Mouse (Mus musculus) embryonic facial prominence, embryonic 10.5 days (tissue): Measurements from ENCODE around the gene Tubgcp6. TPM values are rescaled to one million over a fixed set of nuclear protein-coding genes. Genes with fewer than 3 reads are reported as not detected.

Source experiments
- DNase-seq: peaks from one replicate; pipeline ENCODE4 v3.0.0-alpha.2; 2017; ENCODE audit warnings: low spot score
- H3K27ac ChIP-seq: fragments of 300-500 bp; sonication (generic); replicated peaks from 2 replicates; pipeline ENCODE4 v1.5.1; 2016; ENCODE audit warnings: mild to moderate bottlenecking
- H3K27me3 ChIP-seq: fragments of 300-500 bp; sonication (generic); replicated peaks from 2 replicates; pipeline ENCODE4 v1.6.1; 2016; ENCODE audit warnings: low read depth, mild to moderate bottlenecking; ENCODE audit not compliant: poor library complexity, severe bottlenecking
- H3K36me3 ChIP-seq: fragments of 300-500 bp; sonication (generic); replicated peaks from 2 replicates; pipeline ENCODE4 v1.6.1; 2016; ENCODE audit warnings: mild to moderate bottlenecking, moderate library complexity
- H3K4me1 ChIP-seq: fragments of 300-500 bp; sonication (generic); 2 replicates; pipeline ENCODE4 v1.6.1; 2016
- H3K4me3 ChIP-seq: fragments of 300-500 bp; sonication (generic); 2 replicates; pipeline ENCODE4 v1.5.1; 2016; ENCODE audit warnings: mild to moderate bottlenecking, moderate library complexity
- H3K9me3 ChIP-seq: fragments of 300-500 bp; sonication (generic); 2 replicates; pipeline ENCODE4 v1.6.1; 2016; ENCODE audit warnings: mild to moderate bottlenecking
- WGBS: fragments of 180-500 bp; shearing (Covaris S2); methylation state at CpG from one replicate; pipeline ENCODE4 v1.1.7; 2016; 5-methylcytosine and 5-hydroxymethylcytosine counted together
- polyA plus RNA-seq: library from polyadenylated mRNA; unstranded; fragments of >200 nt; fragmentation: Nextera tagmentation; extraction: Ambion mirVana; gene quantifications from 2 replicates; pipeline ENCODE4 v1.2.1, GENCODE M21; 2016

Tubgcp6 gene
- polyA plus RNA-seq, 1 experiment from 2014 or later: 25.9 TPM

DNA sequence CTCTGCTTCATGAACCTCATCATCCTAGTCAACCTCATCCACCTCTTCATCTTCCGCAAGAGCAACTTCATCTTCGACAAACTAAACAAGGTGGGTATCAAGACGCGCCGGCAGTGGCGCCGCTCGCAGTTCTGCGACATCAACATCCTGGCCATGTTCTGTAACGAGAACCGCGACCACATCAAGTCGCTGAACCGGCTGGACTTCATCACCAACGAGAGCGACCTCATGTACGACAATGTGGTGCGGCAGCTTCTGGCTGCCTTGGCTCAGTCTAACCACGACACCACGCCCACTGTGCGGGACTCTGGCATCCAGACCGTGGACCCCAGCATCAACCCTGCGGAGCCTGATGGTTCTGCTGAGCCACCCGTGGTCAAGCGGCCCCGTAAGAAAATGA is 54.7 kb downstream of the Tubgcp6 start:
- H3K27me3 ChIP-seq: peaks cover 80% of the 10 kb centered on the region
- no peaks in the 10 kb centered on the region for H3K9me3 ChIP-seq
- H3K36me3 ChIP-seq: no peaks in the 10 kb centered on the region
- H3K4me1 ChIP-seq: peaks cover 11% of the 10 kb centered on the region
- WGBS: 44% methylated on average over 26 of the region's 26 CpGs
- no peak overlapping the region for H3K27ac ChIP-seq
- peak overlapping the region; percentile 37 for H3K4me3 ChIP-seq
- DNase-seq: no peak

DNA sequence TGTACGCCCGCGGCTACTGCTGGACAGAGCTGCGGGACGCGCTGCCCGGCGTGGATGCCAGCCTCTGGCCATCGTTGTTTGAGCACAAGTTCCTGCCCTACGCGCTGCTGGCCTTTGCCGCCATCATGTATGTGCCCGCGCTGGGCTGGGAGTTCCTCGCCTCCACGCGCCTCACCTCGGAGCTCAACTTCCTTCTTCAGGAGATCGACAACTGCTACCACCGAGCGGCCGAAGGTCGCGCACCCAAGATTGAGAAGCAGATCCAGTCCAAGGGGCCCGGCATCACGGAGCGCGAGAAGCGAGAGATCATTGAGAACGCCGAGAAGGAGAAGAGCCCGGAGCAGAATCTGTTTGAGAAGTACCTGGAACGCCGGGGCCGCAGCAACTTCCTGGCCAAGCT is 55.3 kb downstream of the Tubgcp6 start:
- H3K4me1 ChIP-seq: peaks cover 11% of the 10 kb centered on the region
- 32% methylated on average over 35 of the region's 35 CpGs for WGBS
- no peaks in the 10 kb centered on the region for H3K9me3 ChIP-seq
- H3K27ac ChIP-seq: no peak overlapping the region
- peak overlapping the region; percentile 37 for H3K4me3 ChIP-seq
- H3K27me3 ChIP-seq: peaks cover 86% of the 10 kb centered on the region
- DNase-seq: no peak
- no peaks in the 10 kb centered on the region for H3K36me3 ChIP-seq

DNA sequence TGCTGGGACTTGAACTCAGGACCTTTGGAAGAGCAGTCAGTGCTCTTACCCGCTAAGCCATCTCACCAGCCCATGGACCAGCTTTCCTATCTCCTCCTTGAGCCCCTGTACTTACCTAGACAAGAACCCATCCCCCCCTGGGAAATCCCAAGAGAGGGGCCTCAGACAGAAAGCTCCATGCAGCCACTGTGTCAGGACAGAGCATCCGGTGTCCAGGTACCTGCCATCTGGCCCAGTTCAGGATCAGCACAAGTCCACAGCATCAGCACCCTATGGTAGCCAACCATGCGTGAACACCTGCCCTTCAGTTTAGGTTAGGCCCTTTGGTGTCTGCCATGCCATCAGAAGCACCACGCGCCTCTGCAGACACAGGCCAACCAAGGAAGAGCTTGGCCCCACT is 58.0 kb downstream of the Tubgcp6 start:
- 88% methylated on average over 5 of the region's 5 CpGs for WGBS
- peaks cover 99% of the 10 kb centered on the region for H3K27me3 ChIP-seq

DNA sequence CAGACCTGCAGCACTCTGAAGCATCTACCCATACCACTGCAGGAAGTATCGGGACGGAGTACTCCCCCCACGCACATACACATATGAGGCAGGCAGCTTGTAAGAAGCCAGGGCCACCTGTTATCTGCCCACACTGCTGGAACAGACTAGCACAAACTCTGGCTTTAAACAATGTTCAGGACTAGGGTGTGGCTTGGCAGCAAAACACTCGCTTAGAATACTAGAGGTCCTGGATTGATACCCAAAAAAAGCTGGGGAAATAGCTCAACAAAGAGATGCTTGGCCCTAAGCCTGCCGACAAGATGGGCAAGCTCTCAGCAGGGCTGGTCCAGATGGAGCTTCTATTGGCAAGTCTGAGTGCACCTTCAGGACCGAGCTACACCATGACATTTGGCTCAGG is 59.4 kb downstream of the Tubgcp6 start:
- DNase-seq: no peak
- Histone ChIP-seq H3K27me3 (peaks cover 99% of the 10 kb centered on the region), H3K36me3 (no peaks in the 10 kb centered on the region), H3K27ac (no peak overlapping the region), H3K9me3 (no peaks in the 10 kb centered on the region), H3K4me3 (no peak overlapping the region), H3K4me1 (peaks cover 21% of the 10 kb centered on the region)
- WGBS: 82% methylated on average over 6 of the region's 6 CpGs

More for the DNA sequence above, 58.0 kb downstream of the Tubgcp6 start:
- no peak for DNase-seq
- H3K4me3 ChIP-seq: no peak overlapping the region
- no peaks in the 10 kb centered on the region for H3K36me3 ChIP-seq
- H3K27ac ChIP-seq: no peak overlapping the region
- no peaks in the 10 kb centered on the region for H3K9me3 ChIP-seq
- peaks cover 19% of the 10 kb centered on the region for H3K4me1 ChIP-seq

DNA sequence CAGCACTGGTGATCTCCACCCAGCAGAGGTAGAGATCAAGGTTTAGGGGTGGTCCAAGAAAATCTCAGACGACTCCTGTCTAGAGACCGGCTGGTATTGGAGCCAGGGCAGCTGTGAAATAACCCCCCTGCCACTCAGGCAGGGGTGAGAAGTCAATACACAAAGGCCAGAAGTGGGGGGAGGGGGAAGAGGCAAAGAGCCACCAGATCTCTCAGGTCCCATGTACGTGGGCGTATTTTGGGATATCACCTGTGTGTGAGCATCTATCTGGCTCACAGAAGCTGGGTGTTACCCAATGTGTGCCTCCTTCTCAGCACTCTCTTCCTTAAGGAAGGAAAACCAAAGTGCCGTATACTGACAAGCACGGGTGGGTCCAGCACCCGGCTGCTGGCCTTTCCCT is 59.9 kb downstream of the Tubgcp6 start:
- no peaks in the 10 kb centered on the region for H3K9me3 ChIP-seq
- no peak overlapping the region for H3K4me3 ChIP-seq
- peaks cover 21% of the 10 kb centered on the region for H3K4me1 ChIP-seq
- 85% methylated on average over 7 of the region's 7 CpGs for WGBS
- DNase-seq: no peak
- peaks cover 99% of the 10 kb centered on the region for H3K27me3 ChIP-seq
- no peaks in the 10 kb centered on the region for H3K36me3 ChIP-seq
- H3K27ac ChIP-seq: no peak overlapping the region

DNA sequence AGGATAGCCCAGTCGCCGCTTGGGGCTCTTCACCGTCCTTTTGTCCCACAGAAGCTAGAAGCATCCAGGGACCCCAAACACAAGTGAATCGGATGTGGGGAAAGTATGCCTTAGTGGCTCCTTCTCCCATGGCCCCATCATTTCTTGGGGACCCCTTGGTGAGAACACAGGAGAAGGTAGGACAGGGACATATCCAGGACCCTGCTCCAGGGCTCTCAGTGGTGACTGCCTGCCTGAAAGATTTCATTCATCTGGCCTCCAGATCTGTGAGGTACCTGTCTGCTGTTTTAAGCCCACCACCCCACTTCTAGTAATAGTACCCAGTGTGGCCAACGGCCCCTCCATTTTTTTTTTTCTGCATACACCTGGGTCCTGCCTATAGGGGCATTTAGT is 60.4 kb downstream of the Tubgcp6 start:
- Histone ChIP-seq H3K27me3 (peaks cover 99% of the 10 kb centered on the region), H3K4me3 (no peak overlapping the region), H3K36me3 (no peaks in the 10 kb centered on the region), H3K9me3 (no peaks in the 10 kb centered on the region), H3K4me1 (peaks cover 16% of the 10 kb centered on the region), H3K27ac (no peak overlapping the region)
- no peak for DNase-seq
- WGBS: 88% methylated on average over 5 of the region's 5 CpGs

DNA sequence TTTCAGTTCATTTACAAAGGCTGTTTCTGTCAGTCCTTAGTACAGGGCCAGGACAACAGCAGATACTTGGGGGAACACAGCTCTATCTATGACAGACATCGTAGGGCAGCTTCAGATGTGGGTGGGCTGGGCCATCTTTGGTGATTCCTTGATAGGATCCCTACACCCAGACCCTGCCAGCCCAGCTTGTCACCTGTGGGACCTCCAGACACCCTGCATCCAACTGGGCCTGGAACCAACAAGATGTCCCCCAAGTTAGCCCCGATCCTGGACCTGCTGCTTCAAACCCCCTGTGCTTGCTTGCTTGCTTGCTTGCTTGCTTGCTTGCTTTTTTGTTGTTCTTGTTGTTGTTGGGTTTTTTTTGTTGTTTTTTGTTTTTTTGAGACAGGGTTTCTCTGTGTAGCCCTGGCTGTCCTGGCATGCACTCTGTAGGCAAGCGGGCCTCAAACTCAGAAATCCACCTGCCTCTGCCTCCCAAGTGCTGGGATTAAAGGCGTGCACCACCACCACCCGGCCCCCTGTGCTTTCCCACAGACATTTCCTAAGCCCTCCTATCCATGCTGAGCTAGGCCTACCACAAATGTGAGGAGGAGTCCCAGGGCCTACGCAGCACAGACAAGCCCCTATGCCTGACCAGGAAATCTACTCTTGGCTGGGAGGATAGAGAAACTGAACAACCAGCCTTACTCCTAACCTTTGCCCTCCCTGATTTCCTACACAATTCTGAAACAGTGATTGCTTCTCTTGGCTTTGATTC is 61.0 kb downstream of the Tubgcp6 start:
- WGBS: 83% methylated on average over 6 of the region's 6 CpGs
- Histone ChIP-seq H3K36me3 (no peaks in the 10 kb centered on the region), H3K27me3 (peaks cover 99% of the 10 kb centered on the region), H3K9me3 (no peaks in the 10 kb centered on the region), H3K4me1 (peaks cover 13% of the 10 kb centered on the region), H3K4me3 (no peak overlapping the region), H3K27ac (no peak overlapping the region)
- DNase-seq: no peak

DNA sequence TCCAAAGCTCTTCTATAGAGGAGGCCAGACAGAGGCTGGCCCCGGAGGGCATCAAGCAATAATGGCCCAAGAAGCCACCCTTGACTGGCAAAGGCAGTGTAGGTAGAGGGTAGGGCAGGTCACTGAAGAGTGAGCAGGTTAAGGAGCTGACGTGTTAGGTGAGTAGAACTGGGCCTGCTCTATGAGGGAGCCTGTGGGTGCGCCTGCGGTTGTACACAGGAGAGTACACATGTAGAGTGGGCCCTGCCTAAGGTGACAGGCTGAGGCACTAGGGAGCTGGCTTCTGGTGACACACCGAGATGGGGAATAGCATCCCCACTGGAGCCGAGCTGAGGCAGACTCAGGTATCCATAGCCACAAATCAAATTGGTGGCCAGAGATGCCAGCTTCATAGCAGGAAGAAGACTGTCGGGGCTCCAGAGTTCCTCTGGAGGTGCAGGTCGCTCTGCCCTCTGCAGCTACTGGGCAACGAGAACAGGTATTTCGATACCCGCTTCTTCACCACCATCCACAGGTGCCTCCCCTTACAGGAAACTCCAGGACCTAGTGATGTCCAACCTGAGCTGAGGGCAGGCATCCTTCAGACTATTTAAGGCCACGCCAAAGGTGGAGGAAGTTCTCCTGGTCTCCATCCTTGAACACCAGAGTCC is 62.0 kb downstream of the Tubgcp6 start:
- no peak for DNase-seq
- H3K36me3 ChIP-seq: no peaks in the 10 kb centered on the region
- H3K27ac ChIP-seq: no peak overlapping the region
- H3K4me1 ChIP-seq: peaks cover 13% of the 10 kb centered on the region
- H3K27me3 ChIP-seq: peaks cover 98% of the 10 kb centered on the region
- no peaks in the 10 kb centered on the region for H3K9me3 ChIP-seq
- peak overlapping the region; percentile 73; the same call in 1 of the 2 replicates for H3K4me3 ChIP-seq
- WGBS: 83% methylated on average over 12 of the region's 12 CpGs

DNA sequence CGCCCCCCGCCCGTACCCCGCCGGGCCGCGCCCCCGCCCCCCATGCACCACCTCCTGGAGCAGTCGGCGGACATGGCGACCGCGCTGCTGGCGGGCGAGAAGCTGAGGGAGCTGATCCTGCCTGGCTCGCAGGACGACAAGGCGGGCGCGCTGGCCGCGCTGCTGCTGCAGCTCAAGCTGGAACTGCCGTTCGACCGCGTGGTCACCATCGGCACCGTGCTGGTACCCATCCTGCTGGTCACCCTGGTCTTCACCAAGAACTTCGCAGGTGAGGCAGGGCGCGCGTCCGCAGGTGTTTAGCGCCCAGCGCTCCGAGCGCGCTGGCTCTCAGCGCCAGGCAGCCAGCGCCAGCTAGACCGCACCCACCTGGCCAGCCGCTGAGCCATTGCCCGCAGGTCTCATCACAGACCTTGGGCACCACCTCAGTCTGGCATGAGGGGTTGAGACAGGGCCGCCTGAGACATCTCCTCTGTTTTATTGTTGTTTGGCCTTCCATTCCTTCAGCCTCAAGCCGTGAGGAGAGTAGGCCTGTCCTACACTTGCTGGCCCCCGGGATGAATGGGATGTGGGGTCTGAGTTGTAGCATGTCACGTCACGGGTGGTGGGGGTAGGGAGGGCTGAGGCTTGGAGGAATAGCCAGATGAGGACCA is 62.8 kb downstream of the Tubgcp6 start:
- peaks cover 95% of the 10 kb centered on the region for H3K27me3 ChIP-seq
- peak overlapping the region; percentile 71 for H3K27ac ChIP-seq
- WGBS: 2% methylated on average over 48 of the region's 48 CpGs

DNA sequence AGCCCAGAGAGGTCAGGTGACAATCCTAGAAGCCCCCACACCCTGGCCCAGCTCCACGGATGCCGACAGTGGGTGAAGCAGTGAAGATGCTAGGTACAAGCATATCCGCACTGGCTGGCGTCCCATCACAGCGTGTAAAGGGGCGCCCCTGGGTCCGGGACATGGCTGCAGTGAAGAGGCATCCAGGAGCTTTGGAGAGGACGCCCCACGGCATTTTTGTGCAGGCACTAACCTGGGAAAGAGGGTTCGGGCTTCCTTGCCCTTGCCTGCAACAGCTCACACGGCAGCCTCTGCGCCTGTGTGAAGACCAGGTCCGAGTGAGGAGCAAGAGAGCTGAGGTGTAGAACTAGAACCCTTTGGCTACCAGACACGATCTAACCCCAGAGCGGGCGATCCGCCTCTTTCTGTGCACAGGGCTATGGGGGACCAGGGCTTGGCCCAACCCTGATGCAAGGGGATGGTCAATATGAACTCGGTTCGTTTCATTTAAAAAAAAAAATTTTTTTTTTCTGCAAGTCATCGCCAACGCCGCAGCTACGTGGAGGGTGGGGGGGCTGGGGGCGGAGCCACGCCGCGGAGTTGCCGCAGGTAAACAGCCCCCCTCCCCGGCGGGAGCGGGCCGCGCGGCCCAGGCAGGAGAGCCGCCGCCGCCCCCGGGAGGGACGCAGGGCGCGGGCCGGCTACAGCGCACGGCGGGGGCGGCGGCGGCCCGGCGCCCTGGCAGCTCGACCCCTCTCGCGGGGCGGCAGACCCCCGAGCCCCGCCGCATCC is 63.6 kb downstream of the Tubgcp6 start, which contains the start of gene Panx2:
Panx2 (plus strand) TSS at position 574 of the 771 bp plus-strand sequence.
- 1% methylated on average over 57 of the region's 57 CpGs for WGBS
- Histone ChIP-seq H3K27ac (peak within 1 kb of the TSS; percentile 71), H3K9me3 (no peaks in the 10 kb centered on the region), H3K27me3 (peaks cover 88% of the 10 kb centered on the region), H3K4me1 (peaks cover 13% of the 10 kb centered on the region), H3K36me3 (no peaks in the 10 kb centered on the region), H3K4me3 (peak within 1 kb of the TSS; percentile 73)
- DNase-seq: peak; percentile 50

More for the DNA sequence above, 62.8 kb downstream of the Tubgcp6 start:
- Histone ChIP-seq H3K4me3 (peak overlapping the region; percentile 73), H3K9me3 (no peaks in the 10 kb centered on the region), H3K4me1 (peaks cover 13% of the 10 kb centered on the region), H3K36me3 (no peaks in the 10 kb centered on the region)
- peak; percentile 70 for DNase-seq

DNA sequence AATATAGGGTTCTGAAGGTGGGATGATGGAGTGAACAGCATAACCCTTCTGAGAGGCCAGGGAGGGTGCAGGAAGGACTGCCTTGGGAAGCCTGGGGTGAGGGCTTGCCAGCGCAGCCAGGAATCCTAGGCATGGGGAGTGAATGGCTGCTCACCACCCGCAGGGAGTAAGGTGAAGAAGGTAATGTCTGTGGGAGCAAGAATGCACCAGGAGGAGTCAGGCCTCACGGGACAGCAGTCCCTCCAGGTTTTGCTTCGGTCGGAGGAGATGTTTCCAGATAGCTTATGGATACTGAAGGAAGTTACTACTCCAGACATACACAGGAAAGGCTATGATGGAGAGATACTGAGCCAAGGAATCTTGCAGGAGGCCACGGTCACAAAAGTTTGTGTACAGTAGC is 64.2 kb downstream of the Tubgcp6 start:
- 32% methylated on average over 6 of the region's 6 CpGs for WGBS
- H3K9me3 ChIP-seq: no peaks in the 10 kb centered on the region
- no peaks in the 10 kb centered on the region for H3K36me3 ChIP-seq
- H3K4me1 ChIP-seq: peaks cover 13% of the 10 kb centered on the region
- peak overlapping the region; percentile 73 for H3K4me3 ChIP-seq
- DNase-seq: no peak
- peaks cover 81% of the 10 kb centered on the region for H3K27me3 ChIP-seq
- H3K27ac ChIP-seq: no peak overlapping the region

DNA sequence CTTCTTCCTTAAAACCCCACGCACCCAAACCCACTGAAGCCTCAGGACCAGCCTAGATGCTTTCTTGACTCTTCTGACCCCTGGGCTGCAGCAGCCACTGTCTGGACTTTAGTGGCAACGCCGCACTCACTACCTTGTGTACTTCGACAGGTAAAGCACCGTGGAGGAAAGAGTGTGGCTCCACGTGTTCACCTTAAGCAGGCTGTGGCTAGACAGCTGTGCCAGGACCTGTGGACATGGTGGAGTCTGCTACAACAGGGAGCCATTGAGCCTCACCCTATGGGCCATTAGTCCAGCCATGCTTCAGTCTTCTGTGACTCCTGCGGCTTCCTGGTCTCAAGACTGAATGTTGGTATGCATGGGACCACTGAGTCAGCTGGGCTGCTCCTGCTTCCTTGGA is 68.2 kb downstream of the Tubgcp6 start:
- Histone ChIP-seq H3K27me3 (peaks cover 41% of the 10 kb centered on the region), H3K4me1 (peaks cover 5% of the 10 kb centered on the region), H3K36me3 (no peaks in the 10 kb centered on the region), H3K9me3 (0 out of 2 replicates have a peak, but pooled peaks cover 2% of the 10 kb centered on the region), H3K27ac (no peak overlapping the region), H3K4me3 (no peak overlapping the region)
- WGBS: 90% methylated on average over 7 of the region's 7 CpGs
- DNase-seq: no peak
